Mouse (Mus musculus): ENCODE data around the gene Arfgap3.
"Not testable (repeated sequence)": the region's sequence is repeated elsewhere in the genome, so short reads cannot be mapped to it uniquely, and the experiment has no call there.

Gene Arfgap3

DNA sequence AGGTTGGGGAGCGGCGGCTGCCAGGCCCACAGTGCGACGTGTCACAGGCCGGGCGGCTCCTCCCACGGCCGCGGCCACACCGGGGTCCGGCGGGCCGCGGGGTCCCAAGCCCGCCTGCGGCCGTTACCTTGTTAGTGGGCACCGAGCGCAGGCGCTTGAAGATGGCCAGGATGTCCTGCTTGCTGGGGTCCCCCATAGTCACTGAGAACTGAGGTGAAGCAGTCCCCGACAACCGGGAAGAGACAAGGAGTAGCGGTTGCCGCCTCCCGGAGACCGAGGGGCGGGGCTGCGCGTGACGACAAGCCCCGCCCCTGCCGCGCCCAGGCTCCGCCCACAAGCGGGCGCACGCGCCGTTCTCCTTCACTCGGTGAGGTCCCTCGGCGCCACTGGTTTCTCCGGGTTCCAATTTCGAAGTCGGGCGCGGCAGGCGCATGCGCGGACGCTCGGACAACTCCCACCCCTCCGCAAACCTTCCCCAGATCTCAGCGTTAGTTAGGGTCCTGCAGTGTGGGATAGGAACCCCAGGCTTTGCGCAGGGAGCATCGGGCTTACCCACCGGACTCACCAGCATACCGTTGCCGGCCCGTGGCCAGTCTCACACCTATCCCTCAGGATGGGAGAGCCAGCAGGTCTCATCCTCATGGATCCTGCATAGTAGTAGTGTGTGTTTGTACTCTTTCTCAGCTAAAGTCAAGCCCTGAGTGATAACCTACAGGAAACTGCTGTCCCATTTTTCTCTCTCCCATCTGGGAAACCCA, at the start of gene Arfgap3:
Gene Arfgap3 (minus strand): TSS at position 294 of the 758 bp plus-strand sequence.
- in situ Hi-C loops (cut with MboI; ENCODE audit: unreplicated experiment in 2 of 2), result no loop called here

DNA sequence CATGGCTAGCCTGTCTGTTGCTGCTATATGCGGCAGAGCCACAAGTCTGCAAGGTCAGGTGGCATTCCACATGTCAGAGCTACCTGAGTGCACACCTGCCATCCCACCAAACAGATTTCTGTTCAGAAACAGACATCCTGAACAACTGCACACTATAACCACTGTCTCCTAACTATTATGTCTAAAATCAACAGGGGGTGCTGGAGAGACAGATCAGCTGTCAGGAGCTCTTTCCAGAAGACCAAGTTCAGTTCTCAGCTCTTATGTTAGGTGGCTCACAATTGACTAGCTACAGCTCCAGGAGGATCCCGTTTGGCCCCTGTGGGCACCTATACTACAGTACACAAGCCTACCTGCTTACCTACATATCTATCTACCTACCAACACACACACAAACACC, 42.7 kb upstream of the Arfgap3 start:
- in situ Hi-C loops (cut with MboI; ENCODE audit: unreplicated experiment in 2 of 2), result no loop called here

DNA sequence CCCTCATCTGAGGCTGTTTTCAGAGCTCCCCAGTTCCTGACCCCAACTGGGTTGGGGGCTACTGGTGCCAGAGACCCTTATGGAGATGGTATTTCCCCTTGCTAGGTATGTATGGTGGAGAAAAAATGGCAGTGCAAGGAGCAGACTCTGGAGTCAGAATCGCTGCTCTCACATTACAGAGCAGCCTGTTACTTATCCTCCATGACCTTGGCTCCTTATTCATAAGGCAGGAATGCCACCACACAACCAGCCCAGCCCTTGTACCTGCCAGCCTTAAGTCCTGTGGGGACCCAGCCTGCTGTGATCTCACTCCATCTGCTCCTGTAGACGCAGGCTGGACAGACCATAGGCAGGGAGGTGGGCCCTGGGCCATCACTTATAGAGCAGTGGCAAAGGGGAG, 37.9 kb upstream of the Arfgap3 start:
- in situ Hi-C loops (cut with MboI; ENCODE audit: unreplicated experiment in 2 of 2), result no loop called here

DNA sequence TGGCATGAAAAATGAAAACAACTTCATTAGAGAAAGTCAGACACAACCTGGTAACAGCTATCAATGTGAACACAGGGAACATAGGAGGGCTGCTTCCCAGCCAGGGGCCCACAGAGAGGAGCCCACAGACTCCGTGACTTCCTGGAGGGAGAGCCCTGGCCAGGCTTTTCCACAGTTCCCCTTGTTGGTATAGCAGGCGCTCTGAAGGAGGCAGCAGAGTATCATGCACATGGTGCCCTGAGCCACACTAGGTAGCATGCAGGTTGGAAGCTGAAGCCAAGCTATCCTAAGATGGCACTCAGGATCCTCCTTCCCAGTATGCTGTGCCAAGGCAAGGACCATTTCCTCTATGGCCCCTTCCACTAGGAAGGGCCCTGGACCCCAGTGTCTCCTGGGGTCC, 33.6 kb upstream of the Arfgap3 start:
- in situ Hi-C loops (cut with MboI; ENCODE audit: unreplicated experiment in 2 of 2), result no loop called here

DNA sequence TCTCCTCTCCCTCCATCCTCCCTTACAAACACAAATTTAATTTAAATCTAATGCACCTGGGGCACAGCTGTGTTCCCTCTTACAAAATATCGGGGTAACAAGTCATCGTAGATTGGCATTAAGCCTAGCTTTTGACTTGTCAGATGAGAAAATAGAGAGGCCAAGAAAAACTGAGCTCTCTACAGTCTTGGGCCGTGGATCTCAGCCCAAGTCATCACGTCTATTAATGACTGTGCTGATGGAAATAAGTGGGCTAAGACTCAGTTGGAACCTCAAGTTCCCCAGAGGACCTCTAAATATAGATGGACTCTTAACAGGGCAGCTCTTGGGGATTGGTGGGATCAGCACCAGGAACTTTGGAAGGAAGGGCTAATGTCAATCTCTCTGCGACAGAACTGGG, 33.1 kb upstream of the Arfgap3 start:
- in situ Hi-C loops (cut with MboI; ENCODE audit: unreplicated experiment in 2 of 2), result no loop called here

DNA sequence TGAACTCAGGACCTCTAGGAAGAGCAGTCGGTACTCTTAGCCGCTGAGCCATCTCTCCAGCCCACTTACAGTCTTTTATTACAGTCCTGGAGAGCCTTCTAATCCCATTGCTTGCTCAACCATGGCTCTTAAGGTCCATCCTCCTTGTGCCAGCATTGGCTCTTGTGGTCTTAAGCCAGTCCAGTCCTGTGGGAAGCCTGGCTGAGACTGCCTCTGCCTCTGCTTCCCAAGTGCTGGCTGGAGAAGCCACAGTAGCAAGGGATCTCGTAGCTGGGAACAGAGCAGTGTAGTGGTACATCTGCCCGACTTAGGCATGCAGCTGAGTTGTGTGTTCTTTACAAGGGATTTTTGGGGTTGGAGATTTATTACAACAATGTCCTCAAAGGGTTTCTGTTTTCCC, 32.4 kb upstream of the Arfgap3 start:
- in situ Hi-C loops (cut with MboI; ENCODE audit: unreplicated experiment in 2 of 2), result no loop called here

DNA sequence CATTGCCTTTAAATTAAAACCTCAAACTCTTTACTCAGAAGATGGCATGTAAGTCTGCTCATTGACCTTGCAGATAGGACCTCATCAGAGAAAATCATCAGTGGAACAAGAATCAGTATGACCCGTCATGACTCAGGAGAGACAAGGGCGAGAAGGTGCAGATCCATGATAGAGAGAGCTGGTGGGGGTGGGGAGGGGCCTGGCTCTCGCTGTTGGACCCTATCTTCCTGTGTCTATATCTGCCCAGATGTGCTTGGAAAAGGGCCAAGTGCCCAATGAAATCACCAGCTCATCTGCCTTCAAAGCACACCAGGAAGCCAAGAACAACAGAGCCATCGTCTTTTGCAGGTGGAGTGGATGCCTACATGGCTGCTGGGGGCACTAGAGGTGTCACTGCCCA, 27.1 kb upstream of the Arfgap3 start:
- in situ Hi-C loops (cut with MboI; ENCODE audit: unreplicated experiment in 2 of 2), result loop anchor here in 1 of 2 experiments (10.0 kb wide), 1 partner anchor 162 kb away; no protein-coding TSS in a partner anchor

DNA sequence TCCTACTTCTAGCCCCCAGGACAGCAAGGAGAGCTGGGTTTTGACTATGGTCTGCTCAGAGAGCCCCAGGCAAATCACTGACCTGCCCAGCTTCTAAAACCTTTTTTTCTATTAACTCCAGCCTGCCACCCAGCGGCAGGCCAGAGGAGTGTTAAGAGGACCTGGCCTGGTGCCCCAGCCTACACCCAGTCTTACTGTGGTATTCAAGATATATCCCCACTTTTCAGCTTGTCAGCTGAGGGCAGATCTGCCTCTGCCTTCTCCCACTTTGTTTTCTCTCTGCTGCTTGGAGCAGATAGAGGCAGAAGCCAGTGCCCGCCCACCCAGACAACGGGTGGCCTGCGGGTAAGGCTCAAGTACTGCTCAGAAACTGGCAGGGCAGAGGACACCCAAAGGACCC, 25.1 kb upstream of the Arfgap3 start:
- in situ Hi-C loops (cut with MboI; ENCODE audit: unreplicated experiment in 2 of 2), result loop anchor here in 1 of 2 experiments (10.0 kb wide), 1 partner anchor 160 kb away; no protein-coding TSS in a partner anchor

DNA sequence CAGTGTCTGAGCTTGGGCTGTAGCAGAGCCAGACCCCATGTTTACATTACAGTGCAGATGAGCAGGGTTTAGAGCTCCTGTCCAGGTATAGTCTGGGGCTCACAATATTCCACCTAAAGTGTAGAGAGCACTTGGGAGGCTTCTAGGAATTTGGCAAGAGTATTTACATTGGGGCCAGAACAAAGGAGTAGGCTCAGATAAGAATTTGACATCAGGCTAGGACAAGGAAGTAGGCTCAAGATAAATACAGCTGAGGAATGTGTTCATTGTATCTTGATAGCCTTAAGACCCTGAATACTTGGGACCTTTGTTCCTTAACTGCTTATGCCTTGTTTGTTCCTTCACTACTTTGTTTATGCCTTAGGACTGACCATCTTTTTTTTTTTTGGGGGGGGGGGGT, 24.0 kb upstream of the Arfgap3 start:
- in situ Hi-C loops (cut with MboI; ENCODE audit: unreplicated experiment in 2 of 2), result loop anchor here in 1 of 2 experiments (10.0 kb wide), 1 partner anchor 159 kb away; no protein-coding TSS in a partner anchor

DNA sequence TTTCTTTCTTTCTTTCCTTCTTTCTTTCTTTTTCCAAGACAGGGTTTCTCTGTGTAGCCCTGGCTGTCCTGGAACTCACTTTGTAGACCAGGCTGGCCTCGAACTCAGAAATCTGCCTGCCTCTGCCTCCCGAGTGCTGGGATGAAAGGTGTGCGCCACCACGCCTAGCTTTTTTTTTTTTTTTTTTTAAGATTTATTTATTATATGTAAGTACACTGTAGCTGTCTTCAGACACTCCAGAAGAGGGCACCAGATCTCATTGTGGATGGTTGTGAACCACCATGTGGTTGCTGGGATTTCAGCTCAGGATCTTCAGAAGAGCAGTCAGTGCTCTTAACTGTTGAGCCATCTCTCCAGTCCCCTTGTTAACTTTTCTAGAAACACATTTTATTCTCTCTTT, 18.7 kb upstream of the Arfgap3 start:
- in situ Hi-C loops (cut with MboI; ENCODE audit: unreplicated experiment in 2 of 2), result not testable (repeated sequence)

DNA sequence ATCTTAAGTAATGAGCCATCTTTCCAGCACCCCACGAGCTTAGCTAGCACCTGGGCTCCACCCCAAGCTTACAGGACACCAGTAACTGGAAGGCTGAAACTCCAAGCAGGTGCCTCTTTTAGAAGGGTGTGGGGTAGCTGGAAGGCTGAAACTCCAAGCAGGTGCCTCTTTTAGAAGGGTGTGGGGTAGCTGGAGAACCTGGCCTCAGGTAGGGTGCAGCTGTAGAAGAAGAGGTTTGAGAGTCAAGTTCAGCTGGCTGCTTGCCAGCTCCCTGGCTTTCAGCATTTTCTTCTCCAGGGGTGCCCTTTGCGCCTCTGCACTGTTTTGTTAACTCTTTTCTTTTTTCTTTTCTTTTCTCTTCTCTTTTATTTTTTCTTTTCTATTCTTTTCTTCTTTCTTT, 18.2 kb upstream of the Arfgap3 start:
- in situ Hi-C loops (cut with MboI; ENCODE audit: unreplicated experiment in 2 of 2), result no loop called here

DNA sequence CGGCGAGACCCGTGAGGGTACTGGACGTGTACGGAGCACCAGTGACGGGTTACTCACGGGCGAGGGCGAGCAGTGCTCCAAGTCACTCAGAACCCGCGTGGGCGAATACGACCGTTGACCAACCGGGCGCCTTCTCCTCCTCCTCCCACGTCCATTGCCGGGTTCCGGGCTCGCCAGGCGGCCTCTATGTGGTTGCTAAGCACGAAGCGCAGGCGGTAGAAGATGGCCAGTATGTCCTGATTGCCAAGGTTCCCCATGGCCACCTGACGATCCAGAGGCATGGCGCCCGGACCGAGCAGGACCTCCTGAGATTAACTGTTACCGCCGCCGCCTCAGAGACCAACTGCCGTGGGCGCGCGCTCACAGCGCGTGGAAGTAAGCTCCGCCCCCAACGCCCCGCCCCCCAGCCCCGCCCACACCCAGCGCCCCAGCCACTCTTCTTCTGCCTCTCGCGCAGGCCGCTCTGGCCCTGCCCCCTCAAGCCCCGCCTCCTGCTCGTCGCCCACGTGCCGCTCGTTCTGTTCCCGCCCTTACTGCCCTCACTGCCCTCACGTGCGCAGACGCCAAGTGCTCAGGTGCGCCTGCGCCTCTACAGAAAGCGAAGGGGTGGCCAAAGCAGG, 17.0 kb upstream of the Arfgap3 start:
- in situ Hi-C loops (cut with MboI; ENCODE audit: unreplicated experiment in 2 of 2), result no loop called here

DNA sequence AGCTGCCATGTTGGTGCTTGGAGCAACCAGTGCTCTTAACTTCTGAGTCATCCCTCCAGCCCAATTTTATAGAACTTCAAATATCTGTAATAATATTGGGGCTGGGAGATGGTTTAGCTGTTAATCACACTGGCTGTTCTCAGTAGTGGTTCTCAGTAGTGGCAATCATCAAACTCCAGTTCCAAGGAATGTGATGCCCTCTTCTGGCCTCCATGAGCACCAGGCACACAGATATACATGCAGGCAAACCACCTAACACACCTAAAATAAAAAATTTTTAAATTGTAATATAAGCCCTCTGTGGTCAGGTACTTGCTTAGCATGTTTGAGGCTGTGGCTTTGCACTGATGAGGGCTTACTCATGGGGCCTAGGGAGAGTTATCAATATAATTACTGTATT, 15.7 kb upstream of the Arfgap3 start:
- in situ Hi-C loops (cut with MboI; ENCODE audit: unreplicated experiment in 2 of 2), result no loop called here

DNA sequence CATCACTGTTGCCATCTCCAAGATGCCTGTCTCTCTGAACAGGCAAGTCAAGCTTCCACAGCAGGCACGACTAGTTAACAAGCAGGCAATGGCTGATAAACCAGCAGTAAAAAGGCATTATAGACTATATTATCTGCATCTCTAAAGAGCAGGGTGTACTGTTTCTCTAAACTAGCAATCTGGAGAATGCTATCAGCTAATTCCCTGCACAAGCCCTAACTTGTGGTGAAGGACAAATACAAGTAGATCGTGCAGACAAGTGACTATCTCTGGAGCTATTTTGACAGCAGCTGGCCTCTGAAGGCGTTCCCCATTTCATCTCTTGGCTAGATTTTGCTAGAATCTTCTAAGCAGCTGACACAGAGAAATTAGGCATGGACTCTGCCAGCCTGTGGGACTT, 14.1 kb upstream of the Arfgap3 start:
- in situ Hi-C loops (cut with MboI; ENCODE audit: unreplicated experiment in 2 of 2), result no loop called here

DNA sequence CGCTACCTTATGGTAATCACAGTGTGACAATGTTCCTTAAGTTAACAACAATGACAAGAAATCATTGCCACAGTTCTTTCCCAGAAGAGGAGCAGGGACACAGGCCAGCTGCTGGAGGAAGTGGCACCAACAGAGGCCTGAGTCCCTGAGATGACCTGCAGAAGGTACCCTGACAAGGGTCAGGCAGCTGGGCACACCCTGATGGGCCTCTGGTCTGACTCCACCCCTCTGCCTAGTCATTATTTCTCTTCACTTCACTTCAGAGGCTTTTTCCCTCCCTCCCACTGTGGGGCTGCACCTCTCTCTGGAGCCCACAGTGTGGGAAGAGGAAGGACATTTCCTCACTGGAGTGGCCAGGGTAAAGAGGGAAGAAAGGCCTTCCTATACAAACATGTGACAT, 12.8 kb upstream of the Arfgap3 start:
- in situ Hi-C loops (cut with MboI; ENCODE audit: unreplicated experiment in 2 of 2), result not testable (repeated sequence)

DNA sequence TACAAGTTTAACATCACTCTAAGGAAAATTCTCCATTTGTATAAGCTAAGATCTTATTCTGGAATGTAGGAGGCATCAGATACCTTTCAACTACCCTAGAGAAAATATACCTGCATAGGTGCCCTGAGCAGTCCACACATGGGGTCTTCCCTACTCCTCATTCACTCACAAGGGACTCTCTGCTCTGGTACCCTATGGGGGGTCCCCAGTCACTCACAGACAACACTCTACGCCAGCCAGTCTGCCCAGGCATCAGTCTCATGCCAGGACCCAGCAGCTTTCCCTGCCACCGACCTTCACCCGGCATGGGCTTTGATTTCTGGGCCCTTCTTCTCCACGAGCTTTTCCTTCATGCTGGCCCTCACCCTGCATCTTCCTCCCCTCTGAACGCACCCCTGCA, 10.9 kb upstream of the Arfgap3 start:
- in situ Hi-C loops (cut with MboI; ENCODE audit: unreplicated experiment in 2 of 2), result not testable (repeated sequence)

DNA sequence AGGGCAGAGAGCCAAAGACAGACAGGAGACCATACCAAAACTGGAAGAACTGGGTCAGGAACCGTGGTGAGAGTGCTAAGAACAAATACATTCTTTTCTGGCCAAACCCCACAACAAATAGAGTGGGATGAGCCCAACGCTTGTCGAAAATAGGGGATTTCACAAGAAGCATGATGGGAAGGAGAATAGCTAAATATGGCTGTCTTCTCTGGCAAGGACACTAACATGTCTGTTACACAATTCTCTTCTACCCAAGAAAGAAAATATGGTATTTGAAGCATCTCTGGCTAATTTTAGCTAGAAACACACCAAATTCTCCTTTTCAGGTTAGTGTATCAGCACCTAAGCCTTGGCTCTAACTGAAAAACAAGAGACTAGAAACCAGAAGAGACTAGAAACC, 10.1 kb upstream of the Arfgap3 start:
- in situ Hi-C loops (cut with MboI; ENCODE audit: unreplicated experiment in 2 of 2), result no loop called here

DNA sequence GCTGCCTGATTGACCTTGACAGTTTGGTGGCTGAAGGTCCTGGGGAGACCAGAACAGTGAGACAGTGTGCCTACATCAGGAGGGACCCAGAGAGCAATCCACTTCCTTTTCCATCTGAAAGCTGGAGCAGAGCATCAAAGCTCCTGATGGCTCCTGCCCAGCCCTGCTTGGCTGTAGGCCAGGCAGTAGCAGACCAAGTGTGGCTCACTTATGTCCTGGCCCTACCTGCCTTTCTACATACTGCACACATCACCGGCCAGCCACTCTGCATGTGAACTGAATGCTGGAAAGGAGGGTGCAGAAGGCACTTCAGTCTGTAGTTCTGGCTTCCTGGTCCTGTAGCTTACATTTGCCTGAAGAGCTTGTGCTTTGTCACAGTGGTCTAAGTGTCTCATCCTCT, 8.4 kb upstream of the Arfgap3 start:
- in situ Hi-C loops (cut with MboI; ENCODE audit: unreplicated experiment in 2 of 2), result no loop called here

DNA sequence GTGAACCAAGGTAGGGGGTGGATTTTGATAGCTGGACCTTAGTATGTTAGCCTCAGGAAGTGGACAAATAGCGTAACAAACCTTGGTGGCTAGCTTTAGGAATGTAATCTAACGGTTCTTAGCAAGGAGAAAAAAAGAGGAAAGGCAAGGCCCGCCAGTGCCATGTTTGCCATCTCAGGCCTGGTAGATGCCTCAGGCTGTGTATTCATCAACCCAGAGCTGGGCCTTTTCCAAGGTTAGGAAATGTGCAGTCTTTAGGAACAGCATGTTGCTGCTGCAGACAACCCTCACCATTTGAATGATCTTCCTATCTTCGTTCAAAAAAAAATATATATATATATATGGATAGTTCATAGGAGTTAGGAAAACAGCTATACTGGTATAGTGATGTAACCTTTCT, 1.5 kb upstream of the Arfgap3 start:
- in situ Hi-C loops (cut with MboI; ENCODE audit: unreplicated experiment in 2 of 2), result no loop called here

DNA sequence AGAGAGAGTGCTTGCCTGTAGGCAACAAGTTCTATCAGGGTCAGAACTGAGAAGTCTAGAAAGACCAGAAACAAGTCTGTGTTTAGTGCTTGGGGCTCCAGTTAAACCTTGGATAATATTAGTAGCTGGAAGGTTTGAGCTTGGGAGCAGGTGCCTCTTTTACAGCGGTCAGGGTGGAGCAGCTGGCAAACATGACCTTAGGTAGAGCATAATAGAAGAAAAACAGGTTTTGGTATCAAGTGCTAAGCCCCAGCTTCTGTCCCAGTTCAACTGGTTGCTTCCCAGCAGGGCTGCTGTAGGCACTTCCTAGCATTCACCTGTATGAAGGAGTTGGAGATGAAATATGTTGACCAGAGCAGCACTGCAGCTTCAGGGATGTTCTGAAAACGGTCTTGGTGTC, 812 bp upstream of the Arfgap3 start:
- in situ Hi-C loops (cut with MboI; ENCODE audit: unreplicated experiment in 2 of 2), result no loop called here

DNA sequence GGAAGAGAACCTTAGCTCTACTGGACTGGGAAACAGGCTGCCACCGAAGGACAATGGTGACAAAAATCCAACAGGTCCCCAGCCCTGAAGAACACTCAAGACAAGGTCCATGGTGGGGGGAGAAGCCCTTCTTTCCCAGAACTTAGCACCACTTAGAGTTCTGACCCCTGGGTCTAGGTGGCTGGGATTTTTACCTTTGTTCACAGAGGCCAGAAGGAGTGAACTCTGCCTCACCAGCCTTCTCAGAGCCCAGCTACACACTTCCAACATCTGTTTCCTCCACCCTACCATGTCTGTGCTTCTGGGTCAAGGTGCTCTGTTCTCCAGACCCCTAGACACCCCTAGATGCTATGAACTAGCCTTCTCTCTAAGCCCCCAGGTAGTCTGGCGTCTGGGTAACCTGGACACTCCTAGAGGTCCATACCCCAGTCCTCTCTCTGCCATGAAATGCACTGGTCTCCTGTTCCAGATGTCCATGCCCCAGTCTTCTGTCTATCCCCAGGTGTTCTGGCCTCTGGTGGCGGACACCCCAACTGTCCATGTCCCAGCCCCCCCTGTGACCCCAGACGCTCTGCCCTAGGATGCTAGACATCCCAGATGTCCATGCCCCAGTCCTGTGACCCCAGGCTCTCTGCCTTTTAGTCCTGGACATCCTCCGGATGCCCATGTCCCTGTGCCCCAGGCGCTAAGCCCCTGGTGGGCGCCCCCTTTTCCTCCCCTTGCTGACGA, 658 bp downstream of the Arfgap3 start:
- in situ Hi-C loops (cut with MboI; ENCODE audit: unreplicated experiment in 2 of 2), result no loop called here

DNA sequence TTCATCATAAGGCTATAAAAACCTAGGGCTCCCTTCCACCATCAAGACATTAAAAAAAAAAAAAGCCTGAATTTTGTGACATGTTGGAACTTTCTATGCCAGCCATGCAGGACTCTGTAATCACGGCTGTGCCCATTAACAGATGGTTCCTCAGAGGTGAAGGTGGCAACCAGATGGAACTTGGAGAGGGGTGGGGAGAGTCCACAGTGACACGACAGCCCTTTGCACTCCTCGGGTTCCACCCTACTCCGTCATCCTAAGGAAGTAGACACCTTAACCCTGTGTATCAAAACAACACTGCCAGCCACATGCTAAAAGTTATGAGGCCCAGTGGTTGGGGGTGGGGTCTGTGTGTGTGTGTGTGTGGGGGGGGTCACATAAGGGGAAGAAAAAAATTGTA, 1.3 kb downstream of the Arfgap3 start:
- in situ Hi-C loops (cut with MboI; ENCODE audit: unreplicated experiment in 2 of 2), result no loop called here

Data from v-Abl transformed pro-B cells (cell line).